8 mouse cellular contexts compared by ENCODE assay signal in genomic region chr16:21310636-21311615, GRCm38 (mm10).
DNase-seq lines count a peak whose midpoint lies in the region; ATAC-seq lines count a peak whose summit lies in the region.

No protein-coding gene starts in this region.

- no peaks in the 10 kb centered on the region for H3K9me3 ChIP-seq in hindbrain, embryonic 11.5 days (ENCODE audit: control insufficient read depth, low read length)

- H3K4me2 ChIP-seq in hindbrain, embryonic 11.5 days (replicated peaks; ENCODE audit: low read depth, low read length), result peak overlapping the region; percentile 58

- H3K4me1 ChIP-seq in hindbrain, embryonic 11.5 days (replicated peaks; ENCODE audit: control insufficient read depth, insufficient read depth, low read length), result 0 out of 2 replicates have a peak, but pooled peaks cover 4% of the 10 kb centered on the region

- no peaks in the 10 kb centered on the region for H3K36me3 ChIP-seq in hindbrain, embryonic 11.5 days (ENCODE audit: control insufficient read depth, insufficient read depth, low read length)

- DNase-seq in R1 (ENCODE audit: low read depth, low spot score), result peak; percentile 53
- DNase-seq in cerebellum, postnatal 14 days, result peak; percentile 55 to 64
- DNase-seq in frontal cortex, postnatal 14 days (ENCODE audit: low spot score in 2 of 2), result peak; percentile 45 to 47
- DNase-seq in hindbrain, embryonic 11.5 days (ENCODE audit: low spot score), result peak; percentile 80
- DNase-seq in layer of hippocampus, postnatal 36 days, result peak; percentile 45 to 66
- DNase-seq in lung, postnatal 25 days (ENCODE audit: low spot score), result peak; percentile 50
- DNase-seq in retina, adult 2 months (ENCODE audit: low read depth, low spot score), result peak; percentile 86
- DNase-seq in thymus, postnatal 36 days, result peak; percentile 76 to 85

- ATAC-seq in hindbrain, embryonic 11.5 days (ENCODE audit: low FRiP score), result peak; percentile 90

- H3K27me3 ChIP-seq in hindbrain, embryonic 11.5 days (ENCODE audit: control insufficient read depth, insufficient read depth, low read length), result no peaks in the 10 kb centered on the region

- H3K27ac ChIP-seq in hindbrain, embryonic 11.5 days (ENCODE audit: low read depth, low read length), result peak overlapping the region; percentile 89

- H3K9ac ChIP-seq in hindbrain, embryonic 11.5 days (ENCODE audit: low read depth, low read length), result peak overlapping the region; percentile 70

- WGBS in hindbrain, embryonic 11.5 days, result 3% methylated on average over 35 of the region's 35 CpGs

- peak overlapping the region; percentile 28 for H3K4me3 ChIP-seq in hindbrain, embryonic 11.5 days (ENCODE audit: low read depth, low read length)

Comparison
In these comparisons a context has a peak if more than half of its experiments do, and no peak if none do; other contexts are left out.
1. Peak in every context shown above with its lines: DNase-seq, ATAC-seq, H3K4me3 ChIP-seq and H3K27ac ChIP-seq.